Mouse (Mus musculus): ENCODE data around the gene Gm14743. TPM values are rescaled to one million over a fixed set of nuclear protein-coding genes. Genes with fewer than 3 reads are reported as not detected.
"Not testable (repeated sequence)": the region's sequence is repeated elsewhere in the genome, so short reads cannot be mapped to it uniquely, and the experiment has no call there.

Gene Gm14743
- polyA plus RNA-seq (2014; fragmentation: Nextera tagmentation; extraction: Ambion mirVana), result not detected in 2 replicates

DNA sequence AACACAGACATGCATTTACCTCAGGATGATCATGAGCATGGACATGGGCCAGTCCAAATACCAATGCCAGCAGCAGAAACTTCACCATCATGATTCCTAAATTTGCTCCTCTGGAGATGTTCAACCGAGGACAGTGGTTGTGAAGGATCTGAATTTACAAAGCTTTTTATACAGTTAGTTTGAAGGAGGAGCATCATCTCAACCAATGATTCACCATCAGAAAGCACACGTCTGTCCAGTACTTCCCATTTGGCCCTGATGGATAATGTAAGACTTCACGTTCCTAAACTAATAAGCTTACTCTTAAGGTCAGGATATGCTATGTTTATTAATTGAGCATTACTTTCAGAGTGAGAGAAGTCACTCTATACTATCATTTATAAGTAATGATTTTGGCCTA lies at the start of gene Gm14743:
Gene Gm14743, minus strand, starts transcription at position 101 of the 400 bp plus-strand sequence.
- no CpG with 5 or more reads among the region's 3 CpGs for WGBS
- not testable (repeated sequence) for H3K9ac ChIP-seq (replicated peaks; ENCODE audit: low read depth, low read length); H3K9me3 ChIP-seq (ENCODE audit: control insufficient read depth, low read length); H3K4me3 ChIP-seq (ENCODE audit: low read depth, low read length); H3K27me3 ChIP-seq (ENCODE audit: control insufficient read depth, insufficient read depth, low read length); H3K36me3 ChIP-seq (ENCODE audit: control insufficient read depth, insufficient read depth, low read length); H3K4me1 ChIP-seq (ENCODE audit: control insufficient read depth, insufficient read depth, low read length); ATAC-seq (ENCODE audit: low read depth); H3K4me2 ChIP-seq (ENCODE audit: low read depth, low read length); H3K27ac ChIP-seq (ENCODE audit: low read depth, low read length)

- ATAC-seq (ENCODE audit: low read depth), result no peak
- Histone ChIP-seq H3K27me3 (ENCODE audit: control insufficient read depth, insufficient read depth, low read length) (no peaks in the 10 kb centered on the region), H3K36me3 (ENCODE audit: control insufficient read depth, insufficient read depth, low read length) (no peaks in the 10 kb centered on the region), H3K4me2 (ENCODE audit: low read depth, low read length) (no peak overlapping the region), H3K4me1 (ENCODE audit: control insufficient read depth, insufficient read depth, low read length) (no peaks in the 10 kb centered on the region), H3K27ac (ENCODE audit: low read depth, low read length) (no peak overlapping the region), H3K4me3 (ENCODE audit: low read depth, low read length) (no peak overlapping the region), H3K9ac (replicated peaks; ENCODE audit: low read depth, low read length) (no peak overlapping the region), H3K9me3 (ENCODE audit: control insufficient read depth, low read length) (no peaks in the 10 kb centered on the region)
- WGBS, result 94% methylated on average over 5 of the region's 5 CpGs
Observed at GRCm38 (mm10) chrX:78202829-78203228, 42.9 kb downstream of the Gm14743 start.

- H3K4me1 ChIP-seq (ENCODE audit: control insufficient read depth, insufficient read depth, low read length); H3K4me2 ChIP-seq (ENCODE audit: low read depth, low read length); H3K27ac ChIP-seq (ENCODE audit: low read depth, low read length); H3K9me3 ChIP-seq (ENCODE audit: control insufficient read depth, low read length); ATAC-seq (ENCODE audit: low read depth); H3K9ac ChIP-seq (replicated peaks; ENCODE audit: low read depth, low read length); H3K4me3 ChIP-seq (ENCODE audit: low read depth, low read length); H3K36me3 ChIP-seq (ENCODE audit: control insufficient read depth, insufficient read depth, low read length); H3K27me3 ChIP-seq (ENCODE audit: control insufficient read depth, insufficient read depth, low read length): not testable (repeated sequence)
- WGBS, result 70% methylated on average over 1 of the region's 1 CpGs
Observed at GRCm38 (mm10) chrX:78202220-78202619, 43.5 kb downstream of the Gm14743 start.

Other genes starting within 250 kb of the Gm14743 start
- gene Obp1a, start 154.5 kb downstream of the Gm14743 start, polyA plus RNA-seq (2014; fragmentation: Nextera tagmentation; extraction: Ambion mirVana), result not detected in 2 replicates
- gene Gm5938, start 120.5 kb downstream of the Gm14743 start, polyA plus RNA-seq (2014; fragmentation: Nextera tagmentation; extraction: Ambion mirVana), result not detected in 2 replicates
- gene Obp1b, start 59.1 kb downstream of the Gm14743 start, polyA plus RNA-seq (2014; fragmentation: Nextera tagmentation; extraction: Ambion mirVana), result not detected in 2 replicates
- not detected in 2 replicates for gene 4930480E11Rik, start 123.7 kb upstream of the Gm14743 start, polyA plus RNA-seq (2014; fragmentation: Nextera tagmentation; extraction: Ambion mirVana)

All from neural tube, embryonic 14.5 days (tissue).